Mouse (Mus musculus): ENCODE results near the gene Ints13. TPM values are rescaled to one million over a fixed set of nuclear protein-coding genes. Genes with fewer than 3 reads are reported as not detected.

The Ints13 gene
- total RNA-seq, 2 experiments from 2014 or later: 32.1 to 37.3 TPM

DNA sequence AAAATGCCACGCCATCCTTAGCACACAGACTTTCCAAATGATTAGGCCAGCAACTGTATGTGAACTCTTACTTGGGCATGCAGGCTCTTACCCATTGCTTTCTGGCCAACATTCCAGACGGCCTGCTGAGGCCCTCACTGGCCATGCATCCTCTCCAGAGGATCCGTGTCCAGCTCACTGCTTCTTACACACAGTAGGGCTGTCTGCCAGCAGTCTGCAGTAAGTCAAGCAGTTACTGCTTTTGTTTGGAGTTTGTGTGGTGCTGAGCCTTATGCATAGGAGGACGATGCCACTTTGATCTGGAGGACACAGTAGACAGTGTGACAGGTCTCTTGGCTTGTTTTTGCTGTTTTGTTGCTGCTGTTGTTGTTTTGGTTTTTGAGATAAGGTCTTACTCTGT is 39.0 kb downstream of the Ints13 start:
- no peak for DNase-seq

DNA sequence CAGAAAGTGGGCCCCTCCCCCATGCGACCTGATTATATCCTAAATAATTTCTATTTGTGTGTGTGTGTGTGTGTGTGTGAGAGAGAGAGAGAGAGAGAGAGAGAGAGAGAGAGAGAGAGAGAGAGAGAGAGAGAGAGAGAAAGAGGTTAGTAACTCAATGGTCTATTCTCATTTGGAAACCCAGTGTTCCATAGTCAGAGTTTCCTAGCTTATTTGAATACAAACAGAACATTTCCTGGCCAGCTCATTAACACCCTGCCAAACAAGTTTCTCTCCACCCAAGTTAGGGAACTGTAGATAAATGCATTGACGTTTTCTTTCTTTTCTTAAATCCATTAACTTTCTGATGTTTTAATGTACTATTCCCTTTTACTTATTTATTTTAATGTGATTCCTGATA is 39.6 kb downstream of the Ints13 start:
- DNase-seq: no peak

DNA sequence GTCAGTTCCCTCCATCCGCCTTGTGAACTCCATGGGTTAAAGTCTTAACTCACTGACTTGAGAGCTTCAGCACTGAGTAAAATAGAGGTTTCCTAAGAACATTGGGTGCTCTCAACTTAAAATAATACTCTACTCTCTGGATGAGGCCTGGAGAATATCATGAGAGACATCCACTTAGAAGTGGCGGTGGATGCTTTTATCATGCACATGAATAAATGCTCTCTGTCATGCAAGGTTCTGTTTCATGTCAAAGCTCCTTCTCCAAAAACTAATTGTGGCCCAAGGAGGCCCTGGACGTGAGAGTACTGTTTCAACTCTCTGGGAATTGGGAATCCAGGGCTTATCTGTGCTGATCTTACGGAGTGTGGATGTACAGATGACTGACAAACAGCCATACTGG is 40.5 kb downstream of the Ints13 start:
- no peak for DNase-seq

DNA sequence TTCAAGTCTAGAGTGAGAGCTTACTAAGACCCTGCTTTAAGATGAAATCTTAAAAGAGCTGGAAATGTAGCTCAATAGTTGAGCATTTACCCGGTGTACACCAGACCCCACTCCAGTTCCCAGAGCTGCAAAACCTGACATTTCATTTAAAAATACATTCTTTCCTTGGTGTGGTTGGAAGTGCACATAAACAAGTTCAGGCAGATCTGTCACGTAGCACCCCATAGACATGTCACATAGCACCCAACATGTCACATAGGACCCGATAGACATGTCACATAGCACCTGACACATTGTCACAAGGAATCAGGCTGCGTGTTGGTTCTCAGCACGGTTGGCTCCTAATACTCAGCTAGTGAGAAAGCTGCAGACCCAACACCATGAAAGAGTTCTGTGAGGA is 42.1 kb downstream of the Ints13 start:
- DNase-seq: no peak

DNA sequence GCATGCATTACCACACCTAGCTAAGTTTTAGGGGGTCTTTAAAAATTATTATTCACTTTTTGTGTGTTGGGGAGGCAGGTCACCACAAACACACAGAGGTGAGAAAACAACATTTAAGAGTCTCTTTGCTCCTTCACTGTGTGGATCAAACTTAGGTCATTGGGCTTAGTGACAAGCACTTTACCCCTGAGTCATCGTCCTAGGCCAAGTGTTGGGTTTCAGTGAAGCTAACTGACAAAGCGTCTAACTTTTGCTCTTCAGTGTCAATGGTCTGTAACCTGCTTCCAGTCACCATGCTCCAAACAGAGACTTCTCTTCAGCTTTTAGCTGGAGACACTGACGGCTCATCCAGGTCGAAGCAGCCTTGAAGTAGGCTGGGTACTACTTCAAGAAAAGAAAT is 44.5 kb downstream of the Ints13 start:
- DNase-seq: no peak

DNA sequence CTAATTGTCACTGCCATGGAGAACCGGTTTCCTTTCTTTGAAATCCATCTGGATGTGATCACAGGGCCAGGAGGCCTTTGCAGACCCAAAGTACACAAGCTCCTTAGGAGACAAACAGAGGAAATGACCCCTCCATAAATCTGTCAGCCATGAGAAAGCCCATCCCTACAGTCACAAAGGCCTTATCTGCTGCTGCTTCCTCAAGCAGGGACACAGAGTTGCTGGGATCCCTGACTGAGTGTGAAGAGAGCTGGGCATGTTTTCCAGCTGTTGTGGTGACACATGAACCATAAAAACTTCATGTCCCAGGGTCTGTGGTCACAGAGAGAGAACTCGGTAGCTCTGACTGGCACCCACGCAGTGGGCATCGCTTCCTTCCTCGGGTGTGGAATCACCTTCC is 46.9 kb downstream of the Ints13 start:
- peak in 1 of 2 experiments; percentile 22 for DNase-seq

DNA sequence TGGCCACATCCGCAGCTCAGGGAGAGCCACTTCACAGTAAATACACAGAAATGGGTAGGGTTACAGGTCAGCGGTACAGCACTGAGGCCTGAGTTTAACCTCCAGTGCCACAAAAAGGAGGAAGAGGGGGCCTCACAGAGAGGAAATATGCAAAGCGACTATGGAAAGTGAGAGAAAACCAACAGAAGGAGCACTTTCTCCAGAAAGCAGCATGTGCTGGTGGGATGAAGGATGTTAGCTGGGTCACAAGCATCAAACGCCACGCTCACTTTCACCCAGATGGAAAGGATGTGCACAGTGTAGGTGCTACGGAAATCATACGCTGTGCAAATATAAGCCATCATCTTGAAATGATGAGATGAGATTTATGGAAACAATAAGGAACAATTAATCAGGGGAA is 47.3 kb downstream of the Ints13 start:
- no peak for DNase-seq

DNA sequence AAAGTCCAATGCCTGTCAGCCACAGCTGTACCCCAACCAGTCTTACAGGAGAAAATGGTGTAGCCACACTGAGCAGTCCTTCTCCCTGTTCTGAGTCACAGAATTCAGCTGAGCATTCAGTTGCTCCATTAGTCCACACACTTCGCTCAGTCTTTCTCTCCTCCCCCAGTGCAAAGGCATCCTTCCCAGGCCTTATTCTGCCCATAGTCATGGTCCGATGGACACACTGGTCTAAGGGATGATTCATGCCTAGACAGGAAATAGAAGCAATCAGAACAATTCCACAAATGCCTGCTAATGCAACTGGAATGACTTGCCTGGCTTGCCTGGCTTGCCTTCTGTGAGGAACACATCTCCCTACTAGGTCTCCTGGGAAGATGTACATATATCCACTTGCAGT is 50.1 kb downstream of the Ints13 start:
- no peak for DNase-seq

DNA sequence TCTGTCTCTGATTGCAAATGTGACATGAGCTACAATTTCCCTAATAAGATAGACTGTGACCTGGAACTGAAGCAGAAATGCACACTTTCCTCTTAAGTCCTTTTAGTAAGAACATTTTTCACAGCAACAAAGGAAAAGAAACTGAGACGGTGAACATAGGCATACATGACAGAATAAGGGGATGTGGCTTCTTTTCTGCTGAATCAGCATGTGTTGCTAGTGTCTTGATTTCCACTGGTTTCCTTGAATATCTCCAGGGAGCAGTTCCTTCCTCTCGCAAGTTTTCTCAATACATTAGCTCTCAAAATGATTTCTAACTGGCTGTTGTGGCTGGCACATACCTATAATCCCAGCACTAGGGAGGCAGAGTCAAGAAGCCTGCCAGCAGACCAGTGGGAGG is 52.1 kb downstream of the Ints13 start:
- DNase-seq: no peak

DNA sequence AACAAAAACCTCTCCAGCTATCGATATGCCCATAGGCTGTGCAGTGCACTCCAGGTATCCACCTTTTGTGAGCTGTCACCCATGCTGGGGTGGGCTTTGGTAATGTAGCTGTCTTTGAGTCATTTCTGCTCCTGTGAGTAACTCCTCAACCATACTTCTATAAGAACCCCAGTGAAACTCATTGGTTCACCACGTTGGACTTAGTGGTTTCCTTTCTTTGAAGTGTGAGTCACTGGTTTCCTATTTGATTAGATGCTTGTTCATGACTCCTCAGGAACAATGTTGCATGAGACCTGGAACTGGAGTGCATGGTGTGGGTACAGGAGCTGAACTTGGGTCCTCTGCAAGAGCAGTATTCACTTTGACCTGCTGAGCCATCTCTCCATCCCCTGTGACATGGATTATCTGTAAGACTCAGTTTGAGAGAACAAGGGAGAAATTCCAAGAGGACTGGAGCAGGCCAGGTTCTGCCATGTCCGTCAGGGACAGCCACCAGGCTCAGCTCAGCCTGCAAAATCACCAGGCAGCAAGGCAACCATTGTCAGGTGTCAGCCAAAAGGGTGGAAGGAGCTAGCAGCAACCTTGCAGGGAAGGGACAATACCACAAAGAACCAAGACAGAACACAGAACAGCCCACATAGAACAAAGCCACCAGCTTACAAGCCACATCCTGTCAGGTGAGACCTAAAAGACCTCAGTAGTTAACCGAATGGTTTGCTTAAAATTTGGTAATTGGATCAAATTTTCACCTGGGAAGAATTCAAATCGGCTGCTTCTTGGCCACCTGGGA is 56.0 kb downstream of the Ints13 start:
- DNase-seq: no peak

DNA sequence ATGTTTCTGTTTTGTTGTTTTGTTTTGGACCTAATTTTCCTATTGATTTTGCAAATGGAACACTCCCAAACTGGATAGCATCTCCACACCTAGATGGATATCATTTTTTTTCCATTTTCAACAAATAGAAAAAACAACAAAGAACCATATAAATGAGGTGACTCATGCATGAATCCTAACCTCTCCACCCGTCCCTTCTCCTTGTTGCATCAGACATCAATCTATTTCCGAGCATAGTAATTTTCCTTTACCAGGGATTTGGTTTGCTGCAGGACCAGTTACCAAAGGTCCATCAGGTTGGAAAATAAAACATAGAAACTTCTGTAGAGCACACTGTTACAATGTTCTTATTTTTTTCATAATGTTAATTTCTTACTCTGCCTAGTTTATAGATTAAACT is 58.6 kb downstream of the Ints13 start:
- DNase-seq: no peak

DNA sequence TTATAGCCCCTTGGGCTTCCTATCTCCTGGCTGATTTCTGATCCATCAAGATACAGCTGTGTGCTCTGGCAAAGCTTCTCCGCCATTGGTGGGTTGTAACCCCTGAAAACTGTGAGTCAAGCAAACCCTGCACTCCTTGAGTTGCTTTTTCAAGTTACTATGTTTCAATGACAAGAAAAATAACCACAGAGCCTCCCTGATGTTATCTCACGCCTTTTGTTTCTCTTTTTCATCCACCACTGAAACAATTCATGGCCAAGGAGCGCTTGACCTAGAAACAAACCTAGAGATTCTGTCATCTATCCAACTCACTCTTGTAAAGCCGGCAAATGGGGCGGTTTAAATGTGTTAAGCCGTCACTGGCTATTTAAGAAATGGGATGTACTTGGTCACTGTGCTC is 61.7 kb downstream of the Ints13 start:
- DNase-seq: no peak

DNA sequence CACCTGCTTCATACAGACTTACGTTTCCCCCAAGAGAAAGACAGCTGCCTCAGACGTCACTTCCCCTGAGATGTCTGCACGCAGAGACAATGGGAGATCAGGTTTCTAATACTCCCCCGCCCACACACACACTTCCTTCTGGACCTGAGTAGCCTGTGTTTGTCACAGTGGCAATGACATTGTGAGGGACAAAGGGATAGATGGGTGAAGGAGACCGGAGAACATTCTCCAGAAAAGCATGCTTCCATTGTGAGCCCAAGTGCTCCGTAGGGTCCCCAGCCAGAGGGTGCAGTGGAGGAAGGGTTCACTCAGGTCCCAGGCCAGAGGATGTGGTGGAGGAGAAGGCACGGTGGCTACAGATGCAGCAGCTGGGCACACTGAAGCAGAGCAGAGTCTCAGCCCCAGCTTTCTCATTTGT is 63.1 kb downstream of the Ints13 start:
- no peak for DNase-seq

DNA sequence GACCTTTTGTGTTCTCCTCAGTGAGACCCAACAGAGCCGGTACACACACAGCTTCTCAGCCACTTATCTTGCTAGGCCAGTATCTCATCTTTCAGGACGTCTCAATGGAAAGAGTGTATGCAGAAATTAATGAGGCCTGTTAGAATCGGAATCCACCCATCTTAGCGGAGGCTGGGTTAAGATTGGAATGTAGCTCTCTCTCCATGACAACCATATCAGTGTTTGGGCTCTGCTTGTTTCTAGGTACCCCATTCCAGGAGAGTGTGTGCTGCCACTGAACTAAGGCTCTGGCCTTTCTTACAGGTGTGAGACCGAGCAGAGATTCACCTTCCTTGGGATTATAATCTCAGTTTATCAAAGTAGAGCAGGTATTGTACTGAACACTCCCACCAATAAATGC is 63.7 kb downstream of the Ints13 start:
- DNase-seq: no peak

DNA sequence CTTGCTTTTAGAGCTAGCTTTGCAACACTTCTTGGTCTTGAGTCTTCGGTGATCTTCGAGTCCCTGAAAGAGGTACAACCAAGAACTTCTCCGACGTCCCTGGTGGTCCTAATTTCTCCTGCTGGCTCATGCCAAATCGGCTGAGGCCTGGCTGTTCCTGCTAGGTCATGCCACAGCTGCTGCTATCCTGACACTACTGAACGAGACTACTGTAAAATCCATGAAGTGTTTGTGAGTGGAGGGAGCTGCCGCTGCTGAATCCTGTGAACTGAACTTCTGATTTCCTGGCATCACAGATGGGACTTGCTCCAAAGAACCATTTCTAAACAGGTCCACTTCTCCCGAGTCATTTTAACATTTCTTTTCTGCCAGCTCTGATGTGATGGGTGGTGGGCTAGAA is 64.3 kb downstream of the Ints13 start:
- no peak for DNase-seq

DNA sequence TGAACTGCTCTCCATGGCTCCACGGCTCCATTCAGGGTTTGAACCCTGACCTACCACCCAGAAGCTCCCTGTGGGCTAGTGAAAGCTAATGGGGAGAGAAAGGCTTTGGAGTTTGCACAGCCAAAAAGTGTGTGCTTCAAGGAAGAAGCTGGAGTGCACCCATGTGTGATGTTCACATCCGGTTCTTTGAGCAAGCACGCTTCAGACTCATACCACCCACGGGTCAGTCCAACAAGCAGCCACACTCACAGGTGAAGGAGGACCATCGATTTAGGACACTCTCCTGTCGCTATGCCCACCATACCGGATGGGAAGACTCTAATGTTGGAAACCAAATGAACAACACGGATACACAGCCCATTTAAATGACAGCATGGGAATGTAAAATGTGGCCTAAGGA is 66.1 kb downstream of the Ints13 start:
- no peak for DNase-seq

DNA sequence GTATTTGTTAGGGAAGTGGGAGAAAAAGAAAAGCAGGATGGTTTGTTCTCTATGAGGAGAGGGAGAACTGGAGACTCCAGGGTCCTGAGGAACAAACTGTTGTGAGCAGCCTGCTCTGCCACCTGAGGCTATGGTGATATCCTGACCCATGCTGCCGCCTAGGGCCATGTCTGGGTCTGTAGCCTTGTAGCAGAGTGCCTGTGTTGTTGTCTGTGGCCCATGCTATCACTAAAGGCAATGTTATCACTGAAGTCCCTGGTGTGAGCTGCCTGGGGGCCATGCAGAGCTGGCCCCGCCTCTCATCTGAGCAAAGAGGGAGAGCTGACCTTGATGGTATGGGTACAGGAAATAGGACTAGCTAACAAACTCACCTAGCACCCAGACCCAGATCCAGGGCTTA is 67.7 kb downstream of the Ints13 start:
- no peak for DNase-seq

DNA sequence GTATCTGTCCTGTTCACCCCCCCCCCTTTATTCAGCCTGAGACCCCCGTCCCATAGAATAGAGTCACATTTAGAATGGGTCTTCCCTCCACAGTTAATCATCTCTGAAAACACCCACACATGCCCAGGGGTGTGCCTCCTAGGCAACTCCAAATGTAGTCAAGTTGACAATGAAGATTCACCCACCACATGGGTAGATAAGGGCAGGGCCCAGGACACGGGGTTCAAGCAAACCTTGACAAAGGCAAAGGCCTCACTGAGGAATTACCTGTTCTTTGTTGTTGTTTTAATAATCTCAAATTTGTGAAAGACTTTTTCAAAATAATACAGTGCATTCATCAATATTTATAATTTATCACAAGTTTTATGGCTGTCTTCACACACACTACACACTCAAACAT is 73.2 kb downstream of the Ints13 start:
- DNase-seq: no peak

DNA sequence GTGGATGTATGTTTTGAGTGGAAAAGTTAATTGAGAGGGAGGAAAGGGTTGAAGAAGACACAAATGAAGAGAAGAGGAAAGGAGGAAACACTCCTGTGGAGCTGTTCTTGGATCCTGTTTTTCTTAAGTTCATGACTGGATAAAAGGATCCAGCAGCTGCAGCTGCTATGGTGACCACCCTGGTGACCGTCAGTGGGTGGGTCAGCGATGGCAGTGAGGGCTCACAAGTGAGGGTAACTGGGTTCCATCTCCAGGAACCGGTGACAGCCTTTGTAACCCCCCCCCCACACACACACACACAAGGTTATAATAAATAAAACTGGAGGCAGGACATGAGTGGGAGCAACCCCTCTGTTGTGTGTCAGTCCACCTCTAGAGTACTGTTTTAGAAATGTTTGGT is 74.8 kb downstream of the Ints13 start:
- DNase-seq: no peak

DNA sequence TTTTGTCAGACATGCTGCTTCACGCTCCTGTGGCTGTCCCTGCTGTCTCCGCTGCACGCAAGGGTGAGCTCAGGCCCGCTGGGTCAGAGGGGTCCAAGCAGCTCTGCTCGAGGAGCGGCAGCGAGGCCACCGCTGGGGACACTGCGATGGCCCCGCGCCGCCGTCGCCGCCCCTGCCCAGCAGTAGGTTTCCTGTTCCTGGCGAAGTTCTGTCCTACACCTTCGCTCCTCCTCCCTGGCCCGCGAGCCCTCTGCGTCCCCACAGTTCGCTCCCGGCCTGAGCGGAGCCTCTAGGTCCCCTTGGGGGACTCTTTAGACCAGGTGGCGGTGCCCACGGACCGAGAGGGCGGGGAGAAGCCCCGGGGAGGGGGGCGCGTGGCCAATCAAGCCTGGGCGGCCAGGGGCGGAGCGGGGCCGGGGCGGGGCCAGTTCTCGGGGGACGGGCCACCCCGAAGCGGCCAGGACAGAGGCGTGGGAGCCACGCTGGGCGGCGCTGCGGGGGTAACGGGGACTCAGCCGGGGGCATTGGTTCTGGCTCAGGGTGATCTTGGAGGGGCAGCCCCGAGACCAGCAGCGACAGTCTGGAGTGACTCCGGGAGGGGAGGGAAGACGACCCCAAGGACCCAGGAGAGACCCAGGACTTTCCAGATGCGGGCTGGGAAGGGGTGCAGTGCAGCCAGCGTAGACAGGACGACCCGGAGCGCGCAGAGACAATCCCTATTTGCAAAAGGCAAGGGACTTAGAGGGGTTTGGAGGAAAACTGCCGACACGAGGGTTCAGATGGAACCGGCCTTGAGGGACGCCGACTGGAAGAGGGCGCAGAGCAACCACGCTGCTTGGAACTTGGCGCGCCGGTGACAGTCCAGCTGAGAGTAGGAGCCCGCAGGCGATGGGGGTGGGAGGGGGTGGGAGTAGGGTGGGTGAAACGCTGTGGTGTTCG is 75.5 kb downstream of the Ints13 start, which contains the start of gene Itpr2:
Gene Itpr2, minus strand, starts transcription at position 358 of the 939 bp plus-strand sequence.
- DNase-seq: peak; percentile 97 to 99

DNA sequence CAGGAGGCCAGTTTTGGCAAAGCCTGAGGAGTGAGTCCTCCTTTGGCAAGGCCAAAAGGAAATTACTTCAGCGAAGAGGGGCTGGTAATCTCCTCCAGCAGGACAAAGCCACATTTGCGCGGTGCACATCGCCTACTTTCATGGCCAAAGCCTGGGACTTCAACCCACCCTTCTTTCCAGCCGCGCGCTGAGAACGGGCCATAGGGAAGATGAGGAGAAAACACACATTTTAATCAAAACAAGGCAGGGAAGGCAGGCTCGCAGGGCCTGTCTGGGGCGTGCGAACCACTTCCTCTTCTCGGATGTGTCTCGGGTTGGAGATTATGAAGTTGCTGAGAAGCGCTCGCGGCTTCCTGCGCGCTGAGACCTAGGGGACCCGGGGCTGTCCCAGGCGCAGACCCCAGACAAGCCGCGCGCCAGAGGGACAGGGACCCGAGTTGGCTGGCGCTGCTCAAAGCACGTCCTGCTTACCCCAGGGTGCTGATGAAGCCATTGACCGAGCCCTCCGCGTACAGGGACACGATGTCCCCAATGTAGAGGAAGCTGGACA is 76.2 kb downstream of the Ints13 start:
- peak; percentile 44 to 61 for DNase-seq

DNA sequence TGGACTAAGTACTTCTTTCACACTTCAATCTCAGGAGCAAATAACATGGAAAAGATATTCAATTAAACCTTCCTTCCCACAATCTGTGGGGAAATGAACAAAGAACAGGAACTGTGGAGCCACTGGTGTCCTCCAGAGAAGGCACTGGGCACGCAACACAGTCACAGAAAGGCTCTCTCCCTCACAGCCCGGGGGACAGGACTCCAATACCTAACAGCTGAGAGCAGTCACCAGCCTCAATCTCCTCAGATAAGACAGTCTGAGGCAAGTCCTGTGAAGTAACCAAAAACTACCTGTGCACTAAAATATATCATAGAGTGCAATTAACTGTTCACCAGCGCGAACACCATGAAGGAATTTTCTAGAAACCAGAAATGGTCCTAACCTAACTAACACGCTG is 76.9 kb downstream of the Ints13 start:
- no peak for DNase-seq

DNA sequence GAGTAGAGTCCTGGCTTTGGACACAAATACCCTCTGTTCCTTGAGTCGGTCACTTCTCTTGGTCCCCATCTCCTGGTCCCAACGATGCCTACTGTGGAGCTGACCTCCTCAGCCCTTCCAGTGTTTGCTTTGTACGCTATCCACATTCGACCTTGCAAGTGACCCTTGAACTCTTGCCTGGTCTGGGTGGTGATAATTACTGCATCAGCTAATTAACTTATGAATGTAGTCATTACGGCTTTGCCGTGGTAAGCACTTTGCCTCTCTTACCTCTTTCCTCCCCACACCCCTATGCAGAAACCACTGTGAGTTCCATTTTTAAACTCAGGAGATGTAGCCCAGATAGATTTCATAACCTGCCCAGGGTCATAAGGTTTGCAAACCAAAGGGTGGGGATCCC is 77.4 kb downstream of the Ints13 start:
- DNase-seq: no peak

All from adrenal gland, postnatal 36 days (tissue).